Mouse (Mus musculus): ENCODE measurements at regions not wholly inside any gene's neighbourhood (a gene's known extent, or its start where the extent isn't known, plus 50 kb on each side); places are given as distances from the start of the nearest gene placed in this dataset.

DNA sequence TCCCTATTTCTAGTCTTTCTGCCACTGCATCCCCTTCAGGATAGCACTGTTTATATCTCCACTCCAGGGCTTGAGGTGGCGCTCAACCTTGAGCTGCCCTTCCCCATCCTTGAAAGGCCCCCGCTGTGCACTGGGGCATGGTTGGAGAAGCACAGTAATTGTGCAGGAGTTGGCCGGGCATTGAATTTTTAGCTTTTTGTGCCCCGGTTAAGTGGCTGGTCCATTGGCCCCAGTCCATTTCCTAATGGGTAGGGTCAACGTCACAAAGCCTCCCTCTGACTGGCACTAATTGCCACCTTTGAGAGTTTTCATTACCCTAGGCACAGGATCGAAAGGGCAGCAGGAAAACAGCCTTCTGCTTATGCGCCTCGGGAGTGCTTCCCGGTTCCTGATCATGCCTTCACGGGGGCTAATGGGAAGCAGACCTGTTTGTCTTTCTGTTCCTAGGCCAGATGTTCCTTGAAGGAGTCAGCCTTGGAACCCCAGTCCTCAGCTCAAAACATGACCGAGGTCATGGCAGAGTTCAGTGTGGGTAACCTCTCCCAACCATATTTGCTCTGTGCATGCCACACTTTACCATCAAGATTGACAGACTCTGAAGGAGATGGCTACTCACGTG, 80.5 kb upstream of the Ankrd55 start:
- TF ChIP-seq CTCF (IDR thresholded peaks at IDR 0.05; ENCODE audit: extremely low read depth, insufficient read depth, insufficient read length, insufficient replicate concordance), result no peak
- TF ChIP-seq POLR2A (IDR thresholded peaks at IDR 0.05; ENCODE audit: low read depth, low read length), result no peak

All from spleen, adult 2 months (tissue).